Mouse (Mus musculus): ENCODE data around the gene Mgat4c.
"Not testable (repeated sequence)": the region's sequence is repeated elsewhere in the genome, so short reads cannot be mapped to it uniquely, and the experiment has no call there.

Gene Mgat4c

DNA sequence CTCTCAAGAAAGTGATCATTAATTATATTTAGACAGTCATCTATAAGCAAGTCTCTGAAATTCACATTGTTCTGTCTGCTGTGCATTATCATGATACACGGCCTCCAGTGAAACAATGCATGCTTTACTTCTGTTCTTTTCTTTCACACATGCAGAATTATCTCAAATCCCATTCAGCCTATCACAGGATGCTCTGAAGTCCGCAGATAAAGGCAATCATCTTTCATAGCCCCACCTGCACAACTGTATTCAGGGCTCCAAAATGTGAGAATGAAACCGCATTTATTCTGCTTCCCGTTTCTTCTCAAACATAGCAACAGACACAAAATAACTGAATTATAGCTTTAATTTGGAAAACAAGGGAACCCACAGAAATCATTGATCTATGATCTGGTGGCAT lies 446.1 kb downstream of the Mgat4c start:
- no peak for DNase-seq (ENCODE audit: extremely low spot score)

DNA sequence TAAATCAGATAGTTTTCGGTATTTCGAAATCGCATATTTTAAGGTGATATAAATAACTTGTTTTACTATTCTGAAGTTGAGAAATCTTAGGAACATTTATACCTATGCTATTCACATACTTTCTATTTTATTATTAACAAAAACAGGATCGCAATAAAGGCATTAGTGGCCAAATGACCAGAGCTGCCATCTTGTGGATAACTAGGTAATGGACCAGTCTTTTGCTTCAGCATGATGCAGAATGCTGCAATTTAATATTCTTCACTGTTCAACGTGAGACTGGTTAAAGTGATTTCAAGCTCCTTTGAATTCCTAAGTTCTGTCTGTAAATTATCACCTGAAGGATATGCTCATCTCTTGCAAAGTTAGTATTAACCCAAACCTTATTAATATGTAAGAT lies 473.6 kb downstream of the Mgat4c start:
- DNase-seq (ENCODE audit: extremely low spot score) = no peak

DNA sequence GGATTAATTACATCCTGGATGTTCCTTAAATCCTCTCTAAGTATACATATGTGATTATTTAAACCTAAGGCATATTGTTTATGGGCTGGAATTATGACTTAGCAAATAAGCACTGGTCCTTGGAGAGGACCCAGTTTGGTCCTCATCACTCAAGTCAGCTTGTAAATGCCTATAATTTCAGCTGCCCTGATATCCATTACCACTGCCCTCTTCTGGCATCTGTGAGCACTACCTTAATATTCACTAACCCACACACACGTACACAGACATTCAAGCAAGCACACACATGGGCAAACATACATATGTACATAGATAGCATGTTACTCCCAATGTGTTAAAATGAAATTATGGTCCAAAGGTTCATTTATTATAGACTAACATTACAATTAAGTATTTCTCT lies 474.6 kb downstream of the Mgat4c start:
- no peak for DNase-seq (ENCODE audit: extremely low spot score)

DNA sequence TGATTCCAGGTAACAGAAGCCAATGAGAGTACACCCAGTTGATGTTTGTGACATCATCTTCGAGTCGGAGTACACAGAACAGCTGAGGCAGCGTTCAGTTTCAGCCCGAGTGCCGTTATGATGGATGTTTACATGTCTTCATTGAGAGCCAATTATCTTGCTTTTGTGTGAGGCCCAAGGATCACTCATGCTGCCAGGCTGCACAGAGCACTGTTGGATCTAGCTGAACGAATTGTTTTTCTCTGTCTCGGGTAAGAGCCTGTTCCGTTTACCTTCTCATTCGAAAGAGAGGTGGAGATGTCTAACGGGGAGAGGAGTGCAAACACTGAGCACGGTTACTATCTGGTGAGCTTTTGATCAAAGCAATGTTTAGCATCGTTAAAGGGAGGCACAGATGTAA lies 477.5 kb downstream of the Mgat4c start:
- DNase-seq (ENCODE audit: extremely low spot score) = no peak

DNA sequence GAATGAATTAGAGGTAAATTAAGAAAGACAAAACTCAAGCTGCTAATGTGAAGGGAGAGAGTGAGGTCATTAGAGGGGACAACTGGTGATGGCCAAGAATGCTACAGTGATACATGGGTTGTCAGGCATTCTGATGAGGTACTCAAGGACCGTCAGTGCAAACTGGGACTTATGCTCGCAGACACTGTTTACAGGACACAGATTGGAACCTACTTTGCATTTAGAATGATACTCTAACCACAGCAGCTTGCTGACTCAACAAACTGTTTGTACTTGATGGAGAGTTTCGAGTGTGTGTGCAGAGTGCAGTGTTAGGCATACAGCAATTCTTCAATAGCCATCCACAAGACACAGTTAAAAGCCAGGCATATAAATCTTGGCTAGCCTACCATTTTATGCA lies 503.4 kb downstream of the Mgat4c start:
- DNase-seq (ENCODE audit: extremely low spot score) = no peak

DNA sequence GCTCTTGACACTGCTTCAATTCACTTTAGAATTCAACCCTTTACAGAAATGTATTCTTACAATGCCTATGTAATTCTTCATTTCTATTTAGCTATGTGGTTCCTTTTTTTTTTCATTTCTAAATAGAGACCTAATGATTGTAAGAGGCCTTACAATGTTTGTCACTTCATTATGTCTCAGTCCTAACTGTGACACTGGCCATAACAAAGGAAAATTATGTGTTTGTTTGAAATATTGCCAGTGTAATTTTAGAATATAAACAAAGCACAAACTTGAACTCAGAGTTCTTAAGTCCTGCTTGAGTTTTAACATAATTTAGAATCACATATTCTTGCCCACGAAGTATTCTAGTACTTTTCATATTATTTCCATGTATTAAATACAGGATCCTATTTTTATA lies 510.4 kb downstream of the Mgat4c start:
- no peak for DNase-seq (ENCODE audit: extremely low spot score)

DNA sequence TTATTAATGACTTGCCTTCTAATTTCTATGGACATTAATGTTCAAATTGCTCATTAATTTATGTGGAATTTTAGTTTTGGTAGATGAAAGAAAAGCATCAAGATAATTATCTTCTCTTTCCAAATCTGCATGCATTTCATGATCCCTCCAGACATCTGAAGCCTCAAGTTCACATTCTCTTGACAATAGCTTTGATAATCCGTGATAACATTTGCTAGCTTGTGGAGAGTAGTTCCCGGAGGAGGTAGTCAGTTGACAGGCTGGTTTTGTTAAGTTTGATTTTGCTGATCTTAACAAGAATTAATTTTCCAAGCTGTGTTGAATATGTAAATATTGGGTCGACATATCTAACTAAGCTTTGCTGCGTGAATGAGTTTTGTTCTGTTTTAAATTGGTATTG lies 515.6 kb downstream of the Mgat4c start:
- no peak for DNase-seq (ENCODE audit: extremely low spot score)

DNA sequence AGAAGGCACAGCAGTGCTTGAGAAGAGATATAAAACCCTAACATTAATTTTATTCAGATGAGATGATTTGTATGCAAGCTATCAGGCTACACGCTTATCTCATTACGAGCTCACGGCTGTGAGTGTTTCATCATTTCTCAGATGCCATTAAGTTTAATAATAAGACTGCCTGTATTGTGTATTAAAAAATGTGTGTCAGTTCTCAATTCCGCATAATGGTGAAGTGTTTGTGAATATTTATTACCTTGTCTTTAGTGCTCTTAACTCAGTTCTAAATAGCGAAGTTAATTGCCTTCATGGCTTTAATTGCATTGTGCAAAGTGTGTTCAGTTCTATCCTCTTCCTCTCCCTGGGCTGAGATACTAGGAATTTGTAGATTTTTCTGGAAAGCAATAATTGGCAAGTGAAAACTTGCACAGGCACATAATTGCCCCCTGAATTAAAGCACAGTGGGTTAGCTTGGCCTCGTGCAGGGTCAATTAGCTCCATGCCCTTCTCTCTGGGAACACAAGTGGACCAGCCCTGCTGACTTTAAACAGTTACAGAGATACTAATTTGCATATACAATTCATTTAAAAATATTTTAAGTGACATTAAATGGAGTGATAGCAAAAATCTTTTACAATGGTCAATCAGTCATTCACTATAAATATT lies 557.4 kb downstream of the Mgat4c start:
- no peak for DNase-seq (ENCODE audit: extremely low spot score)

DNA sequence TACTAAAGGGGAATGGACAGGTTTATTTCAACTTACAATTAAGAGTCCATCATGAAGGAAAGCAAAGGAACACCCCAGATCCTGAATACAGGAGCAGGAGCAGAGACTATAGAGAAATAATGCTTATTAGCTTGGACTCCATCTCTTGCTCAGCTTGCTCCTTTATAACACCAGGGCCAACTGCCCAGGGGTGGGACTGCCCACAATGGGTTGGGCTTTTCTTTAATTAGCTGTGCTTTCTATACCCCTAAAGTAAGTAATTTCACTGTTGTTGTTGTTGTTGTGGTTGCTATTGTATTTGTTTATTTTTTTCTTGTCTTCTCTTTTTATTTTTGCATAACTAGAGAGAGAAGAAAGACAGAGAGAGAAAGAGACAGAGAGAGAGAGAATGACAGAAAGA lies 562.6 kb downstream of the Mgat4c start:
- DNase-seq (ENCODE audit: extremely low spot score) = no peak

DNA sequence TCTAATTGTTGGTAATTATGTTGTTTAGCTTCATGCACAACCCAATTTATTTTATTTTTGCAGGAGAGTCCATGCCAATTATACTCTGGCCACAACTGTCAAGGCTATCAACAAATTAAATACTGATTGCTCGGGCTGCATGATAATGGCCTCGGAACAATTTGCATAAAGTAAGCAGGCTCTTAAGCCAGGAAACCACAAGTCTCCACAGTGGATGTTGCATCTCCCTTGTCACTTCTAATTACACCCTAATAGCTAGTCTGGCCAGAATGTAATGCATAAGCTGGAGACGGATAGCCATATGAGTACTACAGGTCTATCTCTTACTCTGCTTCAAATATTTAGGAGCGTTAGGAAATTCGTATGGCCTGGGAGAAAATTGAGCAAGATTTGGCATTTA lies 563.3 kb downstream of the Mgat4c start:
- no peak for DNase-seq (ENCODE audit: extremely low spot score)

DNA sequence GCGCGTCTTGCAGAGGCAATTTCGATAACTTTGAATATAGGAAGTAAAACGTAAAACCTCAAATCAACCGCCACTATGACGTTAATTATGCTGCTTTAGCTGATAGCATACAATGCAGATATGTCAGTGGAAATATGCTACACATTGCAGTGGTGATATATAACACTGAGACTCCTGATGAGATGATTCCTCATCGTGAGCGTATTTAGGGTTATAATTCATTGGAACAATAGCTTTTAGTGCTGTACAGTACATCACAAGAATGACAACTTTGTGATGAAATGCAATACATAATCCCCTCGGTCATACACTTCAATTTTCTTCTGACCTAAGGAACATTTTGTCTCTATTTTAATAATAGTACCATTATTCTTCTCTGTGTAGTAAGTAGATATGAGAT lies 564.0 kb downstream of the Mgat4c start:
- no peak for DNase-seq (ENCODE audit: extremely low spot score)

DNA sequence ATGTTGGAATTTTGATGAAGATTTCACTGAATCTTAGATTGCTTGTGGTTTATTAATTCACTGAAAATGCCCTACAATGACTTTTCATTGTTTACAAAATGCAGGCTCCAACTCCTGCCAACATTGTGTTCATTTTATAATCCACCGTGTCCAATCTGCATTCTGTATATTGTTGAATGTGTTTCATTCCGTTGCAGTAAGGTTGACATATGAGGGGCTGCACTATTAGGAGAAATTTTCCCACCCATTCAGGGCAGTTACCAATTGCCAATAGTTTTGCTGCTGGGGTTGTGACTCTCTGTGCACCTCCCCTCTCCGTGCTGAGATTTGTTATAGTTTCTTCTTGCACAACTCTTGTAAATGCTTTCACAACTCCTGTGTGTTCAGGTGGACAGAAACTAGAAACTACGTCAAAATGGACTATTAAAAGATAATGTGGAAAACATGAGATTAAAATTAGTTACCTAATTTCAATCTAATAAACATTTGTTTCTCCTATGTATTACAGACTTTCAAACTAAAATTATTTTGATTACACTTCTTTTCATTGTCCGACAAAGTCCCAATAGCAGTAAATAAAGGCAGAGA lies 627.7 kb downstream of the Mgat4c start:
- no peak for DNase-seq (ENCODE audit: extremely low spot score)

DNA sequence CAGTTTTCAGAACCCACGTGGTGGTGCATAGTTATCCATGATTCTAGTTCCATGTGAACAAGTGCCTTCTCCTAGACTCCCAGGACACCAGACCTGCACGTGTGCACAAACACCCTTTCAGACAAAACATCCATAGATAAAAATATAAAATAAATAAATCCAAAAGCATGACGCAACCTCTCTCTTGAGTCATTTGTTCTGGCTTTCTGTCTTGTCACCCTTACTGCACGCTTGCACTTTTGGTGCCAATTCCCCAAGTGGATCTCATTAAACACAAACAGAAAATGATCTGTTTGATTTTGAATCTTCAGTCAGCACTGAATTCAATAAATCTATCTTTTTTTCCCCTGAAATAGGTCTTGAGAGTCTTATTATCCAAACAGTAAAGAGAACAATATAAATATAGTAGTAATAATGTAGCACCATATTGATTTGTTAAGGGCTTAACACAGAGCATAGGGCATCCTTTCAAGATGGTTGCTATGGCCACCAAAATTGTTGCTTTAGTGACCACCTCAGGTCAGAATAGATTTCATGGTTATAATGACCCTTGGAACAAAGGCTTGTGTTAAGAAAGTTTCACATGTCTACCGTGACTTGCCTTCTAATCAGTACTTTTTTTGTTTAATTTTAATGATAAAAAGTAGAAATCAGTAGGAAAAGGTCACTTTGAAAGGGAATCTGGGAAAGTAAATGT lies 684.5 kb downstream of the Mgat4c start:
- no peak for DNase-seq (ENCODE audit: extremely low spot score)

DNA sequence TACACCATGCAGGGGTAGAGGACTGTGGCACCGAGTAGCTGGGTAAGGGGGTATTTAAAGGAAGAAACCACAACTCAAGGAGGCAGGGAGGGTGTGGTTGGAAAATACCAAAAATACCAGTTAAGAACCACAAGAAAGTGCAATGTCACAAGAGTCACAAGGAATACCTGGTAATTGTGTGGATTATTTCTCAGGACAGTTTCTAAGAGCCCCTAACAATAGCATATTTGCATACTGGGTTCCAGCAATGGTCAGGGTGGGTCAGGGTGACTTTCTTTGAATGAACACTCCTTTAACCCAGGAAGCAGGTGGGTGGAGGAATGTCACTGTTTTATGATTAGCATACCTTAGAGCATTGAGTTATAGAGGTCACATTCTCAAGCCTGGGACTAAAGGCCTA lies 689.3 kb downstream of the Mgat4c start:
- DNase-seq (ENCODE audit: extremely low spot score) = no peak

DNA sequence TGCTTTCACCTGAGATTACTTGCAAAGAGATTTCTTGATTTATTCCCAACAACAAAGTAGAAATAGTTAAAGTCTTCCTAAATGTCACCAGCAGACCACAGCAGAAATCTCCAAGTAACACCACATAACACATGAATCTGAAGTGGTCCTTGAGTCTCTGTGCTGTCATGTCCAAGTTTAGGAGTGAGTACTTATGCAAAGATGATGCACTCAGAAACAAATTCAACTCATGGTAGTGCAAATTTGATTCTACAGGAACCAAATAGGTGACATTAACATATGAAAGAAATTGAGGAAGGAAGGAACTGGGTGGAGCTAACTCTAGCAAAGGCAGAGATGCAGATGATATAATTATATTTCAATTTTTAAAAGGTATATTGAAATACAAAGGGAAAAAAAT lies 690.8 kb downstream of the Mgat4c start:
- no peak for DNase-seq (ENCODE audit: extremely low spot score)

DNA sequence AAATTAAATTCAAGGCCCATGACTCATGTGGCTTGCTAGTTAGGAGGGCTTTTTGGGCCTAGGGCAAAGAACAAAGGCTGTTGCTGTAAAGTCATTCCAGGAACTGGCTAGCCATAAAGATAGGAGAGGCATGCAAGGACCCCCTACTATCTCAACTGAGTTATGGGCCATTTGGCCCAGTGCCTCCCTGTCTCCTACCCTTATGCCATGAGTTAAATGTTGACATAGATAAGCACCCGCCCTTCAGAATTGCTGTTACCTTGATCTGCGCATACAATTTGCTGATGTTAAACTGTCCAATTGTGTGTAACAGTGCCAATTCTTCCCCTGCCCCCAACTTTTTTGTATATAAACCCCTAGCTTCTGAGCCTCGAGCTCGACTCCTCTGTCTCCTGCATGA lies 692.8 kb downstream of the Mgat4c start:
- DNase-seq (ENCODE audit: extremely low spot score) = no peak

DNA sequence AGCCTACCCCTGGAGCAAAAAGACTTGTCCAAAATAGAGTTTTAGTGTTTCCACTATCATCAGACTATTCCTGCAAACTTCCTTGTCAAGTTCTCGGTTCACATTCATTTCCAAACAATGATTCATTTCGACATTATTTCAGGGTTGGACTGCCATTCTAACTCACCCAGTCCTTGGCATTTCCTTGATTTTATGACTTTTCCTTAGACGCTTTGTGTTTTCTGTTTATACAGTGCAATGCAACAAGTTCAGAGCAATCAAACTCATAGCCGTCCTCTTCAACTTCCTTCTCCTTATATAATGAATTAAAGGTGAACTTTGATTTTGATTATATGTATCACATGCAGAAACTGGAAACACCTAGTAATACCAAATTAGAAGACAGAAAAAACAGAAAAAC lies 696.1 kb downstream of the Mgat4c start:
- no peak for DNase-seq (ENCODE audit: extremely low spot score)

DNA sequence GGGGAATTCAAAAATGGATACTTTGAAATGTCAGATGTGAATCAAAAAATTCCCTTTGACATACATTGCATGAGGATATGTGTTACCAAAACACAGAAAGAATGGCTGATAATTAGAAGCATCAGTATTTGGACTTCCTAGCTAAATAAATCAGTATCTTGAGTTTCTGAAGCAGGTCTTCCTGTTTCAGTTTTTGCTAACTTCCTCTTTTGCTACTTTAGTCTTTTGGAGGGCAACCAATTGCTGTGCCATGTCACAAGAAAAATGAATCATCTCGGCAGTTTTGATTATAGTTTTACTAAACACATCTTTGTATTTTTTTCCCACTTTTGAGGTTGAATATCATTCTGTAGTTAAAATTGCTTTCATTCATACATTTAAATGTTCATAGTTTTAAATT lies 707.9 kb downstream of the Mgat4c start:
- DNase-seq (ENCODE audit: extremely low spot score) = no peak

DNA sequence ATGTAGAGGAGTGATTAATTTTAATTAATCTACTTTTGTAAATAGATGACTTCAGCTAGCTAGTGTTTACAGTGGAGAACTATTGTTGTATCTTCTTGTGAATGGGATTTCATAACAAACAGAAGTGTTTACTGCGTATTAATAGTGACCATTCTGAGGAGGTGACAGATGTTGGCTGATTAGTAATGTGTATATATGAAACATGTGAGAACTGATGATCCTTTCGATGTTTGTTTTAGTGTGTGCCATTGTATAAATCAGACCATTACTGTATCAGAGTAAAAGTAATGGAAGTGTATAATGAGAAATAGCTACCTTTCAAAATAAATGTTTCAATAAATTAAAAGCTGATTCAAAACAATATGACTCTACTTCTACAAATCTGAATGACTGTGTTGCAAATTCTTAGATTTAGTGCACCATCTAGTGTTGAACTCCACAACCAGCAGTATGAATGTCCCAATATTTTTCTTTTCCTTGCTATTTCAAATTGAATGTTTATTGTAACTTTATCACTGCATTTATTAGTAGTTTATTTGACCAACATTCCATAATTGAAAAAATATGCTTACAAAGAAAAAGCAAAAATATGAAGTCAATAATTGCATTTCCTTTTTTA lies 736.5 kb downstream of the Mgat4c start:
- DNase-seq (ENCODE audit: extremely low spot score) = no peak

DNA sequence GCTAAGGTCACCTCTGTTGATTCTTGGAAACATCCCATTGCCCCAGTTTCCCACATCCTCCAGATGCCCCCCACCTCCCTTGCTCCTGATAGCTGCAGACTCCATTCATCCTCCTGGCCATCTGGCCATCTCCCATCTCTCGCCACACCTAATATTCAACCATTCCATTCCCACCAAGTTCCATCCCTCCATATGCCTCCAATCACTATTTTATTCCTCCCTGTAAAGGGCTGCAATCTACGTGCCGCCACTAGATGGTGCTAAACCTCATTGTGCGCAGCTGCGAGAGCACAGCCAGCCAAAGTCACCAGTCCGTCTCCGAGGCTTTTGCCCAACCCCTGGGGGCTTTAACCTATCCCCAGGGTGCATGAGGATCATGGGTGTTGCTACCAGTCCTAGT lies 753.8 kb downstream of the Mgat4c start:
- peak; percentile 45 for DNase-seq (ENCODE audit: extremely low spot score)

DNA sequence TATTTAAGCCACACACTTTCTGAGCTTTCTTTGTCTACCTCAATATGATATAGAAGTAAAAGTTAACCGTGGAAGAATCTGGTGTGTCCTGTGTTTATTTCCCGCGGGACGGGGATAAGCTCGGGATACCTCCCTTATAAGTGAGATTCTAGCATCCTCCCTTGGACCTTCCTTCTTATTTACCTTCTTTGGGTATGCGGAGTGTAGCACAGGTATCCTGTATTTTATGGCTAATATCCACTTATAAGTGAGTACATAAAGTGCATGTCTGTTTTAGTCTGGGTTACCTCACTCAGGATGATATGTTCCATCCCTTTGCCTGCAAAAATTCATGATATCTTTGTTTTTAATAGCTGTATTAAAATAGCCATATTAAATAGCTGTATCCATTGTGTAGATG lies 754.2 kb downstream of the Mgat4c start:
- DNase-seq (ENCODE audit: extremely low spot score) = not testable (repeated sequence)

Data from embryo, embryonic 9.5 days (tissue).